Mouse (Mus musculus) limb, embryonic 14.5 days (tissue): Measurements from ENCODE around the gene Gapvd1. TPM values are rescaled to one million over a fixed set of nuclear protein-coding genes. Genes with fewer than 3 reads are reported as not detected.
"Not testable (repeated sequence)": the region's sequence is repeated elsewhere in the genome, so short reads cannot be mapped to it uniquely, and the experiment has no call there.

Experiments used
- ATAC-seq: fragments of 200-750 bp; cut with Nextera tagmentation; 2 replicates; pipeline ENCODE4 v1.8.0; 2017; ENCODE audit warnings: low read depth, moderate number of reproducible peaks, moderate TSS enrichment; ENCODE audit not compliant: low FRiP score
- DNase-seq: peaks from one replicate; pipeline ENCODE4 v3.0.0-alpha.2; 2015; ENCODE audit warnings: low spot score
- H3K27ac ChIP-seq: fragments of 300-500 bp; sonication (generic); replicated peaks from 2 replicates; pipeline ENCODE4 v1.5.1; 2014; ENCODE audit warnings: low read depth, mild to moderate bottlenecking, low read length, moderate library complexity, mixed read lengths
- H3K27me3 ChIP-seq: fragments of 300-500 bp; sonication (generic); 2 replicates; pipeline ENCODE4 v1.6.1; 2014; ENCODE audit warnings: low read length, mixed read lengths; ENCODE audit not compliant: control insufficient read depth, insufficient read depth
- H3K36me3 ChIP-seq: fragments of 300-500 bp; sonication (generic); 2 replicates; pipeline ENCODE4 v1.6.1; 2014; ENCODE audit warnings: mild to moderate bottlenecking, low read length, moderate library complexity, mixed read lengths; ENCODE audit not compliant: control insufficient read depth, insufficient read depth
- H3K4me1 ChIP-seq: fragments of 300-500 bp; sonication (generic); 2 replicates; pipeline ENCODE4 v1.6.1; 2014; ENCODE audit warnings: antibody characterized with exemption, low read length, mixed read lengths; ENCODE audit not compliant: control insufficient read depth, insufficient read depth
- H3K4me2 ChIP-seq: fragments of 300-500 bp; sonication (generic); replicated peaks from 2 replicates; pipeline ENCODE4 v1.6.1; 2014; ENCODE audit warnings: low read depth, mild to moderate bottlenecking, low read length, moderate library complexity; ENCODE audit not compliant: severe bottlenecking
- H3K4me3 ChIP-seq: fragments of 300-500 bp; sonication (generic); replicated peaks from 2 replicates; pipeline ENCODE4 v1.5.1; 2014; ENCODE audit warnings: low read length
- H3K9ac ChIP-seq: fragments of 300-500 bp; sonication (generic); 2 replicates; pipeline ENCODE4 v1.6.1; 2014; ENCODE audit warnings: mild to moderate bottlenecking, low read depth, low read length, moderate library complexity; ENCODE audit not compliant: severe bottlenecking
- H3K9me3 ChIP-seq: fragments of 300-500 bp; sonication (generic); 2 replicates; pipeline ENCODE4 v1.6.1; 2016; ENCODE audit warnings: low read length; ENCODE audit not compliant: control insufficient read depth
- POLR2A ChIP-seq: fragments of 200-500 bp; IDR thresholded peaks from 2 replicates; pipeline ENCODE4 v1.8.0; 2012; ENCODE audit warnings: inconsistent platforms, mild to moderate bottlenecking, moderate library complexity, borderline replicate concordance; ENCODE audit not compliant: insufficient read depth, insufficient read length; ENCODE audit errors: extremely low read depth
- WGBS: fragments of 180-500 bp; shearing (Covaris S2); extraction: QIAGEN DNeasy Blood & Tissue Kit; methylation state at CpG from one replicate; pipeline ENCODE4 v1.1.7; 2014; 5-methylcytosine and 5-hydroxymethylcytosine counted together
- polyA plus RNA-seq, 2 experiments: library from polyadenylated mRNA; depleted of rRNA in 1 of 2; stranded (reverse) in 1 of 2; unstranded in 1 of 2; fragments of >200 nt; fragmentation: Nextera tagmentation in 1 of 2; extraction: Ambion mirVana in 1 of 2; gene quantifications; 2 replicates each; pipeline versions ENCODE4 v1.2.1 to v1.2.3; 2012 to 2014

The Gapvd1 gene
- polyA plus RNA-seq, 2 experiments: 41.4 to 84.2 TPM

- Histone ChIP-seq H3K4me3 (peak overlapping the region; percentile 62), H3K27ac (peak overlapping the region; percentile 87), H3K9ac (peak overlapping the region; percentile 83), H3K27me3 (no peaks in the 10 kb centered on the region), H3K9me3 (no peaks in the 10 kb centered on the region), H3K4me2 (peak overlapping the region; percentile 42), H3K4me1 (peaks cover 11% of the 10 kb centered on the region), H3K36me3 (peaks cover 12% of the 10 kb centered on the region)
- peak; percentile 99 for DNase-seq
- ATAC-seq: peak; percentile 97
- 6% methylated on average over 39 of the region's 39 CpGs for WGBS
- TF ChIP-seq POLR2A: peak; percentile 91; the same call in 1 of the 2 replicates
Measured at GRCm38 (mm10) chr2:34801516-34802482, 46.8 kb upstream of the Gapvd1 start.

- Histone ChIP-seq H3K4me1 (peaks cover 11% of the 10 kb centered on the region), H3K9me3 (no peaks in the 10 kb centered on the region), H3K9ac (peak overlapping the region; percentile 58; the same call in 1 of the 2 replicates), H3K27me3 (no peaks in the 10 kb centered on the region), H3K4me3 (peak overlapping the region; percentile 54; the same call in 1 of the 2 replicates), H3K36me3 (peaks cover 16% of the 10 kb centered on the region), H3K4me2 (peak overlapping the region; percentile 61), H3K27ac (peak overlapping the region; percentile 49; the same call in 1 of the 2 replicates)
- no peak for TF ChIP-seq POLR2A
- ATAC-seq: no peak
- WGBS: 79% methylated on average over 7 of the region's 7 CpGs
- DNase-seq: no peak
Measured at GRCm38 (mm10) chr2:34800371-34800770, 45.3 kb upstream of the Gapvd1 start.

DNA sequence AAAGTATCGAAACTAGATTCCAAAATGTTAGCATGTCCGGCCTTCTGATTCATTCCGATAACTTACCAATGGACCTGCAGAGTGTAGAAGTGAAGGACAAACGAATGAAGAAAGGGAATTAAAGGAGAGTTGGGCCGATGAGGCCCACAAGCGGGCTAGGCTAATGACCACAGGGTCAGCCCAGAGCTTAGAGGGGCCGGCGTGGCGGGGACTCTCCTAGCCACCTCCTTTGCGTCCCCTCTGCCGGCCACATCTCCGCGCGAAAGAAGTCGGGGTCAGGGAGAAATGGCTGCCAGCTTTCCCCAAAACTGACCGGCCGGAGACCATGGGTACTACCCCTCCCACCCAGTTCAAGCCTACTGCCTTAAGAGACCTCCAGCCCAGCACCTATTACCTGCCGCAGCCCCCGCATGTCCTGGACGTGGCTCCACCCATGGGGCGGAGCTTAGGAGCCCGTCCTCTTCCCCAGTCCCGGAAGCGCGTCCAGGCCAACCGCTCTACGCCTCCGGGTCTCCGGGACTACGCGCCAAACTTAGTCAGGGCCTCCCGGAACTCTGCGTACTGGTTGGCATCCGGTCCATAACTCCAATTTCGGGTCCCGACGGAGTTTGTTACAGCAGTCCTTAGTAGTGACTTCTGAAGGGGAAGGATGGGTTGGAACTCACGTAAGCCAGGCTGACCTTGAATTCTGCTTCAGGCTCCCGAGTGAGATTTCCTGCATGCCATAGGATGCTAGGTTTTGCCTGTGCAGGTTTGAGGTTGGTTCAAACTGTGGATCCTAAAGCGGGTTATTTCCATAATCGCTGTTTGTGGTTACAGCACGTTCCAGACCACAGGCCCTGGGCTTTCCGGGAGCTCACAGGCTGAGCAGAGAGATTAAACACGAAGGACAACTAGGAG, 44.6 kb upstream of the Gapvd1 start, which contains the start of gene Rabepk:
TSS of gene Rabepk (minus strand) at position 556 of the 900 bp plus-strand sequence.
- Histone ChIP-seq H3K4me1 (peaks cover 11% of the 10 kb centered on the region), H3K9me3 (no peaks in the 10 kb centered on the region), H3K9ac (peak within 1 kb of the TSS; percentile 58), H3K27me3 (no peaks in the 10 kb centered on the region), H3K4me3 (peak within 1 kb of the TSS; percentile 54), H3K36me3 (peaks cover 15% of the 10 kb centered on the region), H3K4me2 (peak within 1 kb of the TSS; percentile 61), H3K27ac (peak within 1 kb of the TSS; percentile 49)
- DNase-seq (peak; percentile 88), ATAC-seq (peak; percentile 81)
- TF ChIP-seq POLR2A: no peak
- 5% methylated on average over 43 of the region's 44 CpGs for WGBS

DNA sequence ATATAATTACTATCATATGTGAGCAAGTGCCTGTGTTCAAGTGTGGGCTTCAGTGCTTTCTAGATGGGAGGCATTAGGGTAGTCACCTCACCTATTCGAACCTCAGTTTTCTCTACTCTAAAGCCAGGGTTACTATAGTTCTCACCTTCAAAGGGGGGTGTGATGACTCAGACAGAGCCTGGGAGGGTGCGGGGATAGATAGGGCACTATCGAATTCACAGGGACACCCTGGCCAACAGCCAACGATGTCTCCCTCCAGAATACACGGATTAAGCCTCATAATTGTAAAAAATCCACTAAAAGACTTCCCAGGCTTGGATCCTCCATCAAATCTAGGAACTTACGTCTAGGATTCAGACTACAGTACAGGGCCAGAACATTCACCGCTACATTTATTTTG, 40.4 kb upstream of the Gapvd1 start:
- DNase-seq: no peak
- 87% methylated on average over 7 of the region's 7 CpGs for WGBS
- H3K9ac ChIP-seq: no peak overlapping the region

DNA sequence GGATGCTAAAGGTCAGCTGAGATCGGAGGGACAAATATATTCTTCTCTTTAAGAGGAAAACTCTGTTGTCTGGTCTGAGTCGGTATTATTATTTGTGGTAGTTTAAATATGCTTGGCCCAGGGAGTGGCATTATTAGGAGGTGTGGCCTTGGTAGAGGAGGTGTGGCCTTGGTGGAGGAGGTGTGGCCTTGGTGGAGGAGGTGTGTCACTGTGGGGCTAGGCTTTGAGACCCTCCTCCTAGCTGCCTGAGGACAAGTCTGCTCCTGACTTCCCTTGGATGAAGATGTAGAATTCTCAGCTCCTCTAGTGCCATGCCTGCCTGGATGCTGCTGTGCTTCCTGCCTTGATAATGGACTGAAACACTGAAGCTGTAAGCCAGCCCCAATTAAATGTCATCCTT, 39.5 kb upstream of the Gapvd1 start:
- DNase-seq: no peak

More for the DNA sequence above, 40.4 kb upstream of the Gapvd1 start:
- no peak overlapping the region for H3K27ac ChIP-seq
- H3K9me3 ChIP-seq: no peaks in the 10 kb centered on the region
- no peaks in the 10 kb centered on the region for H3K27me3 ChIP-seq
- H3K36me3 ChIP-seq: peaks cover 12% of the 10 kb centered on the region
- ATAC-seq: no peak
- TF ChIP-seq POLR2A: no peak
- no peak overlapping the region for H3K4me3 ChIP-seq
- H3K4me1 ChIP-seq: peaks cover 5% of the 10 kb centered on the region; the same call in 1 of the 2 replicates
- no peak overlapping the region for H3K4me2 ChIP-seq

GRCm38 (mm10) chr2:34792543-34792942, 37.5 kb upstream of the Gapvd1 start:
- H3K4me1 ChIP-seq, H3K4me2 ChIP-seq, H3K4me3 ChIP-seq, H3K9ac ChIP-seq, ATAC-seq, H3K27me3 ChIP-seq, H3K27ac ChIP-seq, DNase-seq, H3K9me3 ChIP-seq: not testable (repeated sequence)
- H3K36me3 ChIP-seq: peaks cover 22% of the 10 kb centered on the region
- 87% methylated on average over 2 of the region's 2 CpGs for WGBS

More for the DNA sequence above, 39.5 kb upstream of the Gapvd1 start:
- H3K4me1 ChIP-seq: no peaks in the 10 kb centered on the region
- H3K9ac ChIP-seq: no peak overlapping the region
- H3K9me3 ChIP-seq: no peaks in the 10 kb centered on the region
- no peak overlapping the region for H3K27ac ChIP-seq
- peaks cover 13% of the 10 kb centered on the region for H3K36me3 ChIP-seq
- 95% methylated on average over 2 of the region's 2 CpGs for WGBS
- H3K27me3 ChIP-seq: no peaks in the 10 kb centered on the region
- H3K4me2 ChIP-seq: no peak overlapping the region
- H3K4me3 ChIP-seq: no peak overlapping the region
- ATAC-seq: no peak
- TF ChIP-seq POLR2A: no peak
